Mouse (Mus musculus) MEL-GATA-1-ER (cell line): ENCODE measurements around the gene Notch3.
A peak's percentile ranks its signal among the peaks of the same experiment; 100 is the strongest.
"Not testable (repeated sequence)": the region's sequence is repeated elsewhere in the genome, so short reads cannot be mapped to it uniquely, and the experiment has no call there.

Experiments used
- DNase-seq: peaks from one replicate; pipeline ENCODE4 v3.0.0-alpha.2; 2012; ENCODE audit warnings: low read depth; ENCODE audit errors: extremely low read depth

Gene Notch3

GRCm38 (mm10) chr17:32166687-32167086, at the start of gene Notch3:
Notch3 (minus strand) TSS chr17:32166852.
- no peak for DNase-seq

- DNase-seq: not testable (repeated sequence)
Observed at GRCm38 (mm10) chr17:32215587-32215986, 48.9 kb upstream of the Notch3 start.

GRCm38 (mm10) chr17:32211554-32211953, 44.9 kb upstream of the Notch3 start:
- DNase-seq: not testable (repeated sequence)

- DNase-seq: no peak
Observed at GRCm38 (mm10) chr17:32209752-32210151, 43.1 kb upstream of the Notch3 start.

- no peak for DNase-seq
Observed at GRCm38 (mm10) chr17:32209144-32209543, 42.5 kb upstream of the Notch3 start.

GRCm38 (mm10) chr17:32207586-32208245, 41.1 kb upstream of the Notch3 start:
- no peak for DNase-seq

- no peak for DNase-seq
Observed at GRCm38 (mm10) chr17:32205345-32205744, 38.7 kb upstream of the Notch3 start.

- no peak for DNase-seq
Observed at GRCm38 (mm10) chr17:32202972-32203371, 36.3 kb upstream of the Notch3 start.

GRCm38 (mm10) chr17:32201086-32201485, 34.4 kb upstream of the Notch3 start:
- DNase-seq: no peak

- DNase-seq: no peak
Observed at GRCm38 (mm10) chr17:32199796-32200195, 33.1 kb upstream of the Notch3 start.

- no peak for DNase-seq
Observed at GRCm38 (mm10) chr17:32197156-32197555, 30.5 kb upstream of the Notch3 start.

- peak; percentile 6 for DNase-seq
Observed at GRCm38 (mm10) chr17:32195725-32196124, 29.1 kb upstream of the Notch3 start.

GRCm38 (mm10) chr17:32193010-32193409, 26.4 kb upstream of the Notch3 start:
- no peak for DNase-seq

GRCm38 (mm10) chr17:32189850-32190249, 23.2 kb upstream of the Notch3 start:
- DNase-seq: no peak

GRCm38 (mm10) chr17:32188863-32189636, 22.4 kb upstream of the Notch3 start, which contains the start of gene Ephx3:
Ephx3 (minus strand) TSS chr17:32189549.
- DNase-seq: no peak

GRCm38 (mm10) chr17:32183017-32183416, 16.4 kb upstream of the Notch3 start:
- no peak for DNase-seq

- no peak for DNase-seq
Observed at GRCm38 (mm10) chr17:32179621-32180491, 13.2 kb upstream of the Notch3 start.

- no peak for DNase-seq
Observed at GRCm38 (mm10) chr17:32176919-32177318, 10.3 kb upstream of the Notch3 start.

GRCm38 (mm10) chr17:32173166-32173565, 6.5 kb upstream of the Notch3 start:
- no peak for DNase-seq

- no peak for DNase-seq
Observed at GRCm38 (mm10) chr17:32172485-32172884, 5.8 kb upstream of the Notch3 start.

GRCm38 (mm10) chr17:32169518-32170225, 3.0 kb upstream of the Notch3 start:
- peak; percentile 84 for DNase-seq
